Mouse (Mus musculus): ENCODE measurements around the gene Taf5.

- TF ChIP-seq GATA1 (IDR thresholded peaks at IDR 0.05; ENCODE audit: low read length) (no peak), TAL1 (IDR thresholded peaks at IDR 0.05; ENCODE audit: low read length) (no peak)
Measured at GRCm38 (mm10) chr19:47067924-47068611, 522 bp downstream of the Taf5 start.

Measured in erythroblast, embryonic 14.5 days (primary cell).